Mouse (Mus musculus) brown adipose tissue, adult 24 weeks (tissue): ENCODE data around the gene Fcor. TPM values are rescaled to one million over a fixed set of nuclear protein-coding genes. Genes with fewer than 3 reads are reported as not detected.

ENCODE experiments used
- H3K27ac ChIP-seq: fragments of 200-500 bp; replicated peaks from 2 replicates; pipeline ENCODE4 v1.5.1; 2012; ENCODE audit warnings: low read depth, mild to moderate bottlenecking, low read length
- H3K4me1 ChIP-seq: fragments of 200-500 bp; 2 replicates; pipeline ENCODE4 v1.6.1; 2012; ENCODE audit warnings: low read length, mixed read lengths; ENCODE audit not compliant: control insufficient read depth, insufficient read depth, insufficient read length
- H3K4me3 ChIP-seq: fragments of 200-500 bp; 2 replicates; pipeline ENCODE4 v1.5.1; 2012; ENCODE audit warnings: low read depth, mild to moderate bottlenecking, low read length, moderate library complexity; ENCODE audit not compliant: insufficient read depth
- polyA plus RNA-seq: library from polyadenylated mRNA; stranded (reverse); fragments of >200 nt; gene quantifications from 2 replicates; pipeline ENCODE4 v1.2.4, GENCODE M21; 2012; ENCODE audit not compliant: missing spikeins, insufficient read depth, insufficient read length

Fcor gene
- polyA plus RNA-seq, 1 experiment: 321 TPM

GRCm38 (mm10) chr8:3652845-3653244 is 19.3 kb downstream of the Fcor start:
- peaks cover 17% of the 10 kb centered on the region for H3K4me1 ChIP-seq
- no peak overlapping the region for H3K27ac ChIP-seq
- no peak overlapping the region for H3K4me3 ChIP-seq

DNA sequence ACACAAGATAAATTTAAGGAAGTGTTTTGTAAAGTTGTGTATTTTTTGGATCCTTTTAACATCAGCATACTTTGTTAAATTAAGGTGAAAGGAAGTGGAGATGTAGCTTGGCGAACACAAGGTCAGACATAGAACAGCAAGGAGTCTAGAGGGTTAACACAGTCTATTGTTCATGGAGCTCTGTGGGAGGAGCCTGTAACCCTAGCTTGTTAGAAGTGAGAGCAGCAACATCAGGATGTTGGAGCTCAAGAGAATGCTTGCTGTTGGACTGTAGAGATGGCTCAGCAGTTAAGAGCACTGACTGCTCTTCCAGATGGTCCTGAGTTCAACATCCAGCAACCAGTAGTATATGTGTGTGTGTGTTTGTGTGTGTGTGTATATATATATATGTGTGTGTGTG is 23.2 kb downstream of the Fcor start:
- H3K27ac ChIP-seq: no peak overlapping the region
- H3K4me3 ChIP-seq: no peak overlapping the region
- peaks cover 13% of the 10 kb centered on the region; the same call in 1 of the 2 replicates for H3K4me1 ChIP-seq

GRCm38 (mm10) chr8:3648268-3648667 is 23.9 kb downstream of the Fcor start:
- H3K27ac ChIP-seq: 0 out of 2 replicates have a peak overlapping the region, but pooled peaks have one; percentile 93
- H3K4me3 ChIP-seq: no peak overlapping the region
- H3K4me1 ChIP-seq: peaks cover 13% of the 10 kb centered on the region; the same call in 1 of the 2 replicates

- no peak overlapping the region for H3K4me3 ChIP-seq
- peaks cover 13% of the 10 kb centered on the region; the same call in 1 of the 2 replicates for H3K4me1 ChIP-seq
- H3K27ac ChIP-seq: peak overlapping the region; percentile 93
Measured at GRCm38 (mm10) chr8:3647561-3647960, 24.6 kb downstream of the Fcor start.

DNA sequence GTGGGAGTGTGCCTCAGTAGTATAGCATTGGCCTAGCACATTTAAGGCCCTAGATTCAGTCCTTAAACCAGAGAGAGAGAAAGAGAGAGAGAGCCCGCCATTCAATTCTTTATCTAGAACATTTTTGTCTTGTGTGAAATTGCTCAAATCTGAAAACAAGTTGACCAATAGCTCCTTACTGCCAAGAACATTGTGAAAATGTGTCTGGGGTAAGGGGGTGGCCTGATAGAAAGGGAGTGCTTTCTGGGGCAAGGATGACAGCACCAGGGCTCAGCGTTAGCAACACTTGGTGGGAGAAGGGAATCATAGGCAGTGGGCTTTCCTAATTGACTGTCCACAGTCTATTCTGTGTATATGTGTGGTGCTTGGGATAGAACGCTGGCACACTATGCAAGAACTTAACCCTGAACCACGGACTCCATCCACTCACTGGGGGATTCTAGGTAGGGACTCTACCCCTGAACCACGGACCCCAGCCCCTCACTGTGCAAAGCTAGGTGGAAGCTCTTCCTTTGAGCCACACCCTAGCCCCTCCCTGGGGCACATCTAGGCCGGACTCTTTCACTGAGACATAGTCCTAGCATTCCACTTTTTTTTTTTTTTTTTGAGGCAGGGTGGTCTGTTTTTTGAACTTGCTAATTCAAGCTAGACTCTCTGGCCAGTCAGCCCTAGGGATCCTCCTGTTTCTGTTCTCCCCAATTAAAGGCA is 25.2 kb downstream of the Fcor start:
- H3K4me3 ChIP-seq: no peak overlapping the region
- H3K4me1 ChIP-seq: peaks cover 13% of the 10 kb centered on the region; the same call in 1 of the 2 replicates
- H3K27ac ChIP-seq: peak overlapping the region; percentile 93

DNA sequence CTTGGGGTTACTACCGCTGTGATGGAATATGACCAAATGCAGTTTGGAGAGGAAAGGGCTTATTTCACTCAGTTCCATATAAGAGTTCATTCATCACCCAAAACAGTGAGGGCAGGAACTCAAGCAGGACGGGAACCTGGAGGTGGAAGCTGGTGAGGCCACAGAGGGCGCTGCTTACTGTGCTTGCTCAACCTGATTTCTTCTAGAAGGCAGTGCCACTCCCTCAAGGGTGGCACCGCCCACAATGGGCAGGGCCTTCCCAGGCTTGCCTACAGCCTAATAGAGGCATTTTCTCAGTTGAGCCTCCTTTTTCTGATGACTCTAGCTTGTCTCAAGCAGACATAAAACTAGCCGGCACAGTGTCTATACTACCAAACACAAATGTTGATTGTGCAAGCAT is 26.4 kb downstream of the Fcor start:
- H3K4me3 ChIP-seq: no peak overlapping the region
- H3K27ac ChIP-seq: peak overlapping the region; percentile 92

DNA sequence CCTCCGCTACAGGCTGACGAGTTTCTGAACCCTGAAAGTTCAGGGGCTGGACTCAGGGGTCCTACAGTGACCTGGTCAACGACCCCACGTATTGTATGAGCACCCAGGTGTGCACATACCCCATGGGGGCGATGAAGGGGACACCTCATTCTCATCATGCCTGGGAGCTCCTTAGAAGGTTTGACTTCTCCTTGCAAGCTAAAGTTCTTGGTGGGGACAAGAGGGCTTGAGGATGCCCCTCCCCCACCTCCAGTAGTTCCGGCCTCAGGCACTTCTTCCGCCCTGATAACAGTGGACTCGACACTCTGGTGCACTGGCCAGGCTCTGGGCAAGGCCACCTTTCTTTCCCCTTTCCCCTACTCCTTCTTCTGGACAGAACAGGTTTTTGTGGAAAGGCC is 40.7 kb downstream of the Fcor start:
- Histone ChIP-seq H3K27ac (no peak overlapping the region), H3K4me1 (no peaks in the 10 kb centered on the region), H3K4me3 (peak overlapping the region; percentile 62)

More for the DNA sequence above, 26.4 kb downstream of the Fcor start:
- H3K4me1 ChIP-seq: peaks cover 13% of the 10 kb centered on the region; the same call in 1 of the 2 replicates

GRCm38 (mm10) chr8:3630647-3631477 is 41.3 kb downstream of the Fcor start, which contains the start of gene Stxbp2:
Gene Stxbp2 (plus strand): TSS chr8:3630955.
- H3K4me1 ChIP-seq: no peaks in the 10 kb centered on the region
- no peak within 1 kb of the TSS for H3K27ac ChIP-seq
- H3K4me3 ChIP-seq: peak within 1 kb of the TSS; percentile 62

DNA sequence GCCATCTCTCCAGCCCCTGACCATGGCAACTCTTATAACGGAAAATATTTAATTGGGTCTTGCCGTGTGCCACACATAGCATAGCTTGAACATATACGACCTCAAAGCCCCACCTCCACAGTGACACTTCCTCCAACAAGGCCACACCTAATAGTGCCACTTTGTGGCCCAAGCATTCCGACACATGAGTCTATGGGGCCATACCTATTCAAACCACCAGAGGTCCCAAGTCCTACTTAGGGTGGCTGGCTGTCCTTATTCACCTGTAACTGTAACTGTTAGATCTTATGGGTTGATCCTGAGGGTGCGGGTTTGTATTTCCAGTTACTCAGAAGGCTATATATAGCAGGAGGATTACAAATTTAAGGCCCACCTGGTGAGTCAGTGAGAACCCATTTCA is 44.1 kb downstream of the Fcor start:
- Histone ChIP-seq H3K4me1 (no peaks in the 10 kb centered on the region), H3K27ac (no peak overlapping the region), H3K4me3 (no peak overlapping the region)

DNA sequence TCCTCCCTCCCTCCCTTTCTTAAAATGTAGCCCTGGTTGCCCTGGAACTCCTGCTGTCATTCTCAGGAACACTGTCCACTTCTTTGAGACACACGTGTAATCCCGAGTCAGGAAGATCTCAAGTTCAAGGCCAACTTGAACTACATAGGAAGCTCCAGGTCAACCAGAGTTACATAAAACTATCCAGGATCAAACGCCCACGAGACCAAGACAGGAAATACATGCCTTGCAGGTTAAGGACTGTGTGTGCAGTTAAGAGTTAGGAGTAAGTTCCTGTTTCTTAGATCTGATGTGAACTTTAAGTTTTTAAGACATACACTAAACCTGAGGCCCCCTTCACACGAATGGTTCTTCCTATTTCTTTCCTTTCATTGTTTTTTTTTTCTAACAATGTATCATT is 45.2 kb downstream of the Fcor start:
- H3K4me3 ChIP-seq: no peak overlapping the region
- no peaks in the 10 kb centered on the region for H3K4me1 ChIP-seq
- H3K27ac ChIP-seq: no peak overlapping the region

DNA sequence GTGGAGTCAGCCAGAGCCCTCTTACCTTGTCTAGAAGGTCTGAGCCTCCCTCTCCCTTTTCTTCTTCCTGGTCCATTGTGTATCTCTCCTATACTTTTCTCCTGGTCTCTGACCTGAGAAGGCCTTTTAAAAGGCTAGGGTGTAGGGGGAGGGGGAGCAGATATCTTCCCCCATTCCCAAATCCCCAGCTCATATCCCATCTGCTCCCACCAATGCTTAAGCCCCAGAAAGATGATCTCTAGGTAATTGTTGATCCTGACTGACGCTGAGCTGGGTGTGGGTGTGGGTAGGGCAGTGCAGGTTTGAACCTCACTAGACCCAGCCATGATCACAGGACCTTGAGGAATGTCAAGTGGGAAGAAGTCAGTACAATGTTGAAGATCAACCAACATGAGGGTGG is 46.7 kb downstream of the Fcor start, which contains the start of gene Pcp2:
TSS of gene Pcp2 (minus strand) at position 101 of the 400 bp plus-strand sequence.
- H3K27ac ChIP-seq: no peak within 1 kb of the TSS
- H3K4me1 ChIP-seq: 0 out of 2 replicates have a peak, but pooled peaks cover 1% of the 10 kb centered on the region
- no peak within 1 kb of the TSS for H3K4me3 ChIP-seq

GRCm38 (mm10) chr8:3622119-3622518 is 50.0 kb downstream of the Fcor start:
- 0 out of 2 replicates have a peak, but pooled peaks cover 3% of the 10 kb centered on the region for H3K4me1 ChIP-seq
- H3K4me3 ChIP-seq: peak overlapping the region; percentile 79
- no peak overlapping the region for H3K27ac ChIP-seq

DNA sequence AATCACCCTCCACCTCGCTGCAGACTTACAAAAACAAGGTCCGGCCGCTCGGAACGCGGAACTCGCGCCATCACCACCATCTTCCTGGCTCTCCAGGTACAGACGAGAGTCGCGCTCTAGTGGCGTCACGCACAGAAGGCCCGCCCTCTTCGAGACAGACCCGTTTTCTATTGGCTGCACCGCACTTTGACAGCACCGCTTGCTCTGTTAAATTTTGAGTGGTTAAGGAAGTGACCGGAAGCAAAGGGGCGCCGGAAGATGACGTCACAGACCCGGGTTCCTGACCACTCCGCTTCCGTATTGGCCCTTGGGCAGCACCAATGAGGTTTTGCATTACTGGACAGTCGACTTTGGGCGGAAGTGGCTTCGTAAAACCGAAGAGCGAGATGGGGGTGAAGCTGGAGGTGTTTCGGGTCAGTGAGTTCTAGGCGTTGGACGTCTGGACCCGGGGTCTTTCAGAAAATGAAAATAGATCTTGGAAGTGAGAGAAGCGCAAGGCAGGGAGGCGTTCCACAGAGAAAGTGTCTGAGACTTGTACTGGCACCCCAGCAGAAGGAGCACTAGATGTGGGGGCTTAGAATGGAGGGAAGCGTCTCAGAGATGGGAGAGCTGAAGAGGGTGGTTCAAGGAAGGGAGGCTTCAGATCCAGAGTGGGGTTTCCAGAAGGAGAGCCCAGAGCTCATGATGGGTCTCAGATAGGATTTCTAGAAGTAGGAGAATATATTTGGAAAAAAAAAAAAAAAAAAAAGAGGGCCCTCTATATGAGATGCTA is 50.8 kb downstream of the Fcor start, which contains the start of the genes Xab2 and Pet100:
TSS of gene Xab2 (minus strand) at position 118 of the 772 bp plus-strand sequence.
TSS of gene Pet100 (plus strand) at position 350 of the 772 bp plus-strand sequence.
- H3K4me3 ChIP-seq: peak within 1 kb of the TSS; percentile 80

More for the DNA sequence above, 50.8 kb downstream of the Fcor start, which contains the start of the genes Xab2 and Pet100:
- peak within 1 kb of the TSS; percentile 59 for H3K27ac ChIP-seq
- H3K4me1 ChIP-seq: 0 out of 2 replicates have a peak, but pooled peaks cover 3% of the 10 kb centered on the region
